In genomic region chr13:5869433-5869832, GRCm38 (mm10) we compare ENCODE assay signal across 14 mouse cellular contexts. TPM values are rescaled to one million over a fixed set of nuclear protein-coding genes. Genes with fewer than 3 reads are reported as not detected.
DNase-seq lines count a peak whose midpoint lies in the region; ATAC-seq and TF ChIP-seq lines count a peak whose summit lies in the region.
"Had no signal": no experiment of that assay in that cellular context is flagged by ENCODE, and none has a peak within 500 bp of the region (broad histone marks: within the 10 kb centered on the region; RNA-seq: fewer than 3 reads in every experiment).

No protein-coding gene starts in this region.

- H3K36me3 ChIP-seq in lung, postnatal 0 days (ENCODE audit: insufficient read depth, low read length): peaks cover 30% of the 10 kb centered on the region

- intact Hi-C loops in heart, postnatal 10 days (cut with DNase I): no loop called here
- intact Hi-C loops in left cerebral cortex, postnatal 10 days (cut with DNase I): loop anchor here (5.0 to 10.0 kb wide), 3 partner anchors 308 to 1095 kb away; no protein-coding TSS in a partner anchor

- H3K27ac ChIP-seq in lung, postnatal 0 days (ENCODE audit: low read length): peak overlapping the region; percentile 78
- H3K27ac ChIP-seq: forebrain, embryonic 13.5 days had no signal

- H3K27me3 ChIP-seq in lung, postnatal 0 days (replicated peaks; ENCODE audit: insufficient read depth, low read length): no peaks in the 10 kb centered on the region
- H3K27me3 ChIP-seq: CH12.LX; forebrain, embryonic 13.5 days had no signal

- no peak overlapping the region for H3K9ac ChIP-seq in lung, postnatal 0 days (replicated peaks; ENCODE audit: low read depth)
- H3K9ac ChIP-seq: forebrain, embryonic 13.5 days had no signal

- TF ChIP-seq EP300 in lung, postnatal 0 days (IDR thresholded peaks at IDR 0.05): no peak

- no peak overlapping the region; the same call in 1 of the 2 replicates for H3K4me2 ChIP-seq in lung, postnatal 0 days (replicated peaks; ENCODE audit: low read depth, low read length)
- H3K4me2 ChIP-seq: forebrain, embryonic 13.5 days had no signal

- H3K4me3 ChIP-seq in lung, postnatal 0 days (ENCODE audit: low read depth, low read length): no peak overlapping the region
- H3K4me3 ChIP-seq in lung, adult 2 months (replicated peaks; ENCODE audit: extremely low read depth, low read depth, low read length): no peak overlapping the region
- H3K4me3 ChIP-seq: forebrain, embryonic 13.5 days had no signal

- 25% methylated on average over 5 of the region's 5 CpGs for WGBS in lung, postnatal 0 days
- 25% methylated on average over 5 of the region's 5 CpGs for WGBS in lung, adult 2 months

- no peak for ATAC-seq in lung, postnatal 0 days
- ATAC-seq: activated CD4-positive, CD25-positive, alpha-beta regulatory T cell, adult 4 months; forebrain, embryonic 13.5 days; inflammation-experienced regulatory T-cells, adult 6 months had no signal

- no peak for TF ChIP-seq POLR2A in lung, adult 2 months (IDR thresholded peaks at IDR 0.05; ENCODE audit: borderline replicate concordance, extremely low read depth, low read depth, low read length)

- no peaks in the 10 kb centered on the region for H3K9me3 ChIP-seq in lung, postnatal 0 days (ENCODE audit: low read length)
- H3K9me3 ChIP-seq: forebrain, embryonic 13.5 days had no signal

- no peak for TF ChIP-seq CTCF in lung, postnatal 0 days (IDR thresholded peaks at IDR 0.05)
- no peak for TF ChIP-seq CTCF in lung, adult 2 months (IDR thresholded peaks at IDR 0.05; ENCODE audit: insufficient read depth, low read length)

- DNase-seq in heart, adult 8-10 months (ENCODE audit: low spot score): peak; percentile 26
- no peak for DNase-seq in heart, postnatal 4 days
- DNase-seq in lung, postnatal 0 days (ENCODE audit: low spot score): peak; percentile 50
- no peak for DNase-seq in lung, adult 2 months
- DNase-seq in heart, postnatal 10 days: peak; percentile 44 to 48
- no peak for DNase-seq in urinary bladder, postnatal 25 days (ENCODE audit: low spot score)
- no peak for DNase-seq in left cerebral cortex, postnatal 10 days (ENCODE audit: extremely low spot score in 1 of 2, low spot score in 2 of 2)
- no peak for DNase-seq in urinary bladder, postnatal 36 days (ENCODE audit: low spot score in 2 of 2)
- DNase-seq: cerebellum, adult 11 months; midbrain, embryonic 14.5 days had no signal

- H3K4me1 ChIP-seq in lung, postnatal 0 days (ENCODE audit: insufficient read depth, low read depth, low read length): peaks cover 30% of the 10 kb centered on the region
- peaks cover 38% of the 10 kb centered on the region for H3K4me1 ChIP-seq in lung, adult 2 months (ENCODE audit: control insufficient read depth, insufficient read depth, low read length)

RNA-seq across cellular contexts. Expression of gene Klf6, which starts 8.2 kb away (rescaled TPM):
- 10 to 100 TPM; 36.0 to 49.3 (median 42.0) TPM for total RNA-seq in heart, adult 8-10 months (2022)
- 10 to 100 TPM; 62.0 to 68.7 TPM for total RNA-seq in heart, postnatal 4 days (2021)
- 201 and 219 TPM in 2 replicates for polyA plus RNA-seq in lung, postnatal 0 days (2015; fragmentation: Nextera tagmentation; extraction: Ambion mirVana)
- 39.5 and 44.8 TPM in 2 replicates for polyA plus RNA-seq in lung, adult 2 months (2012; rRNA removed)
- total RNA-seq in heart, postnatal 10 days (2021): 10 to 100 TPM; 58.7 to 81.6 TPM
- total RNA-seq in left cerebral cortex, postnatal 10 days (2021): 10 to 100 TPM; 71.1 to 82.5 TPM

Comparison
In these comparisons a context has a peak if more than half of its experiments do, and no peak if none do; other contexts are left out.
1. DNase-seq: peak in heart, adult 8-10 months (single experiment), lung, postnatal 0 days (single experiment) and heart, postnatal 10 days (2 of 2); none in heart, postnatal 4 days (single experiment), lung, adult 2 months (single experiment), urinary bladder, postnatal 25 days (single experiment), left cerebral cortex, postnatal 10 days (0 of 2) and urinary bladder, postnatal 36 days (0 of 2).